Mouse (Mus musculus): ENCODE data around the gene Gm11444. TPM values are rescaled to one million over a fixed set of nuclear protein-coding genes. Genes with fewer than 3 reads are reported as not detected.

Gm11444 gene
- total RNA-seq (2021): not detected
- long read RNA-seq, experiment 1: 0 reads
- long read RNA-seq, experiment 2: 0 reads

DNA sequence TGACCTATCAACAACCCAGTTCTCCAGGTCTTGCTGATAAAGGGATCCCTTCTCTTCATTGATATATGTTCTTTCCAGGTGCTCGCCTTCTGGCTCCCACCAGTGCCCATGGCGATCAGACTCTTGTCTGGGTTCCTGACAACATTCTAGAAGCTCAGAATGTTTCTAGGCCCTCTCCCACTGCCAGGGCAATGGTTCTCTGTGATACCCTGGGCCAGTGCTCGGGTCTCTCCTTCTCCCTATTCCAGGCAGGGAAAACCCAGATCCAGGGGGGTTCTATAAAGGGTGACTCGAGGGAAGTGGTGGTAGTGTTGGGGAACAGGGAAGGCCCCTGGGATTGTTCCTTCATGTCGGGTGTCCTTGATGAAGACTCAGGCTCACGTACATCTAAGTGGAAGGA lies at the start of gene Gm11444:
Gm11444 (minus strand) TSS at position 101 of the 400 bp plus-strand sequence.
- H3K4me3 ChIP-seq: peak within 1 kb of the TSS; percentile 66
- intact Hi-C loops (cut with DNase I): no loop called here
- DNase-seq: no peak
- H3K27ac ChIP-seq: no peak within 1 kb of the TSS
- no peak for TF ChIP-seq CTCF (IDR thresholded peaks at IDR 0.05)

DNA sequence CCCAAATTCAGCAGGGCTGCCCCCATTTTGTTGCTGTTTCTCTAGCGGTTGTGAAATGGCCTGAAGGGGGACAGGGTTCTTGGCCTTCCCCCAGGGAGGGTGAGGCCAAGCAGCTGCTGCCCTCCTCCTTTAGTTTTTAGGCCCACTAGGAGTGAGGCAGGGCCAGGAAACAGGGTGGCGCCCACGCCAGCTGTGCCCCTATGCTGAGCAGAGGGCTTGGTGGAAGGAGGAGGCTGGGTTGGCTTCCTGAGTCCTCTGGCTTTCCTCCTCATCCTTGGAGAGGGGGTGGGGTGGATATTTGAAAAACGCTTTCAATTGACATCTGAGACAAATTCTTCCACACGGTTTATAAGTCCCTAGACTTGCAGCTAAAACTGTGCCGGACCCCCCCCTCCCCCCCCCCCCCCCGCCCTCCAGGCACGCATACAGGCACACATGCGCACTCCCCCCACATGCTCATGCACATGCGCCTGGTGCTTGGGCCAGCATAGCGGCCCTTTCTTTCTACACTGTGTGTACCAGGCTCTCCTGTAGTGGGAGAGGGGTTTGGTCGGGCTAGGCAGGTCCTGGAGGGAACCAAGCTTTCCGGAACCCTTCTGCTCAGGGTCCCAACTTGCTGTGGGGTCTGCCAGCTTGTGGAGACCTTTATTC lies 46.3 kb upstream of the Gm11444 start:
- intact Hi-C loops (cut with DNase I): no loop called here
- Histone ChIP-seq H3K27ac (0 out of 2 replicates have a peak overlapping the region, but pooled peaks have one; percentile 24), H3K4me3 (peak overlapping the region; percentile 68)
- no peak for DNase-seq
- TF ChIP-seq CTCF (IDR thresholded peaks at IDR 0.05): no peak

- TF ChIP-seq CTCF (IDR thresholded peaks at IDR 0.05): no peak
- peak; percentile 48 for DNase-seq
- H3K4me3 ChIP-seq: peak overlapping the region; percentile 68
- intact Hi-C loops (cut with DNase I): no loop called here
- H3K27ac ChIP-seq: peak overlapping the region; percentile 16; the same call in 1 of the 2 replicates
Observed at GRCm38 (mm10) chr11:85894731-85895545, 44.8 kb upstream of the Gm11444 start.

- no peak for TF ChIP-seq CTCF (IDR thresholded peaks at IDR 0.05)
- intact Hi-C loops (cut with DNase I): no loop called here
- no peak overlapping the region for H3K27ac ChIP-seq
- no peak overlapping the region for H3K4me3 ChIP-seq
- DNase-seq: no peak
Observed at GRCm38 (mm10) chr11:85894136-85894530, 44.0 kb upstream of the Gm11444 start.

DNA sequence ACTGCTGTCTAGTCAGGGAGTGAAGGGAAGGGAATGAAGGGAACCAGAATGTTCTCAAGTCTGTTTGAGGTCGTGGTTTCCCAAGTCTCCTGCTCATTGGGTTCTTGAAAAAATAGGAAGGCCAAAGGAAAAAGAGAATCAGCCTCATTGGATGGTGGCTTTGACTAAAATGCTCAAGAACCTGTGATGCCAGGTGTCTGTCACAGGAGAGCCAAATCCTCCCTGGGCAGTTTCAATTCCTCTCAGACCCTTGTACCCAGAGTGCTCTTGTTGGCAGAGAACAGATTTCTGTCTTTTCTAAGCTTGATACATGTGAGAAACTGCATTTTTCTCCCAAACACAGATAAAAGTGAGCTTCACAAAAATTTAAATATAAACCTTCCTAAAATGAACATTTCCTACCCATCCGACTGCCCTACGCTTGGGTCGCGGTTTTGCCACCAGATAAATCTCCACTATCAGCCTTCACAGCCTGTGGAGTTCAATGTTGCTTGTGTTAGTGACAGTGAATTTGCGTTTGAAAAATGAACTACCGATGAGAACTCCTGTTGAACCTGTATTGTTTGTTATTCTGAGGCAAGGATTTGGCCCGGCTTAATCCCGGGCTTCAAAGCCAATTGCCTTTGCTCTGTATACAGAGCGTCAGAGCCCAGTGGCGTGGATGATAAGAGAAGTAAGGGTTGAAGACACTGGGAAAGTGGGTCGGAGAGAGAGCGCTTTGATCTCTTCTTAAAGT lies 43.4 kb upstream of the Gm11444 start:
- H3K4me3 ChIP-seq: no peak overlapping the region
- DNase-seq: no peak
- no peak for TF ChIP-seq CTCF (IDR thresholded peaks at IDR 0.05)
- intact Hi-C loops (cut with DNase I): no loop called here
- no peak overlapping the region for H3K27ac ChIP-seq

DNA sequence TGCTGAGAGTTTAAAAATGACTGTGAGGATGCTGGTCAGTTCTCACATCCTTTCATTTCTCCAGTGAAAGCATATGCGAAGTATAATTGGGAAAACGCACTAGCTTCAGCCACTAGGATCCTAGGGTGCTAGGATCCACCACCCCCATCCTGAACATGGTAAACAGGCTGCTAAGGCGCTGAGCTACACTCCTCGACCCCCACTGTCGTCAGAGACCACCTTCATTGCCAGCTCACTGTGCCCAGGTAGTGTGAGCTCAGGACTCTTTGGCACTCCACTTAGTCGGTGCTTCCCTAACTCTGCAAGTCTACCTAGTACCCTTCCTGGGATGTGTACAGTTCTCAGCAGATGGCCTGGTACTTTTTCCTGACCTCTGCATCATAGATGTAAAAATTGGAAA lies 42.6 kb upstream of the Gm11444 start:
- no peak overlapping the region for H3K4me3 ChIP-seq
- TF ChIP-seq CTCF (IDR thresholded peaks at IDR 0.05): no peak
- DNase-seq: no peak
- no peak overlapping the region for H3K27ac ChIP-seq
- intact Hi-C loops (cut with DNase I): no loop called here

DNA sequence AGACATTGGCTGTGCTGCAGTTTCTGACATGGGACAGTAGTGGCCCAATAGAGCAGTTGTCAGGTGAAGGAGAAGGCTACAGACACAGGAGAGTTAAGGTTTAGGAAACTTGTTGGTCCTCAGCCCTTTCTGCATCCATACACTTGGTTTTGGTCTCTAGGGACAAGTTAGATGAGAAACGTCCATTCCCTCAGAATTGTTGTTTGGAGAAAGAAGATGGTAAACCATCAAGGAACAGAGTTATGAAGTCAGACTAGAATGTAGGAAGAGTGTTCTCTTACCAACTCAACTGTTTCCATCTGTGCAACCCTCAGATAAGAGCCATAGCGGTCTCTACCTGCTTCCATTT lies 41.5 kb upstream of the Gm11444 start:
- Histone ChIP-seq H3K27ac (no peak overlapping the region), H3K4me3 (no peak overlapping the region)
- no peak for DNase-seq
- no peak for TF ChIP-seq CTCF (IDR thresholded peaks at IDR 0.05)
- intact Hi-C loops (cut with DNase I): no loop called here

DNA sequence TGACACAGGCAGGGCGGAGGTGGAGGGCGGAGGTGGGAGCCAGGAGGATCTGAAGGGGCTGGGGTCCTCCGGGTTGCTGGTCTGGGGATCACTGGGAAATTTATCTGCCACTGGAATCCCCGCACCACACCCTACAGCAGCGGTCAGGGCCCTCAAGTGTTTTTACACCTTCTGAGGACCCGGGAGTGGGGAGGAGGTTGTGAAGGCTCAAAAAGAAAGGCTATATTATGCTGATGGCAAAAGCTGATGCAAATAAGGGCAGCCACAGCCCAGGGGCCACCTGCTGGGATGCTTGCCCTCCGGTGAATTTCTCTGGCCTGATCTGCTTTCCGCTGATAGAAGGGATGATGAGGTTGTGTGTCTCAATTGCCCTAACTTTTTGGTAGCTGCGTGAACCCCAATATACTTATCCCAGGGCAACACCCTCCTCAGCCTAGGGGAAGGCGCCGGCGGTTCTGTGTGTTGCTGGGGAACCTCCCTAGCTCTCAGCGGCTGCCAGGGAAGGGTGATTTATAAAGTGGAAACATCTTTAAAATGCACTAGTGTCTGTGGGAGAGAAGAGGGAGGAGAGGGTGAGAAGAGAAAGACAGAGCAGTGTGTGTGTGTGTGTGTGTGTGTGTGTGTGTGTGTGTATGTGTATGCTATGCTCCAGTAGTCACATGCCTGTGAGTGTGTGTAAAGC lies 41.0 kb upstream of the Gm11444 start:
- no peak for TF ChIP-seq CTCF (IDR thresholded peaks at IDR 0.05)
- intact Hi-C loops (cut with DNase I): no loop called here
- H3K4me3 ChIP-seq: no peak overlapping the region
- no peak overlapping the region for H3K27ac ChIP-seq
- no peak for DNase-seq

GRCm38 (mm10) chr11:85890563-85890845 lies 40.4 kb upstream of the Gm11444 start:
- no peak for DNase-seq
- Histone ChIP-seq H3K27ac (no peak overlapping the region), H3K4me3 (no peak overlapping the region)
- intact Hi-C loops (cut with DNase I): no loop called here
- TF ChIP-seq CTCF (IDR thresholded peaks at IDR 0.05): no peak

- no peak for TF ChIP-seq CTCF (IDR thresholded peaks at IDR 0.05)
Observed at GRCm38 (mm10) chr11:85889730-85890562, 39.8 kb upstream of the Gm11444 start.

GRCm38 (mm10) chr11:85889056-85889729 lies 39.1 kb upstream of the Gm11444 start:
- no peak overlapping the region for H3K27ac ChIP-seq
- no peak overlapping the region for H3K4me3 ChIP-seq
- intact Hi-C loops (cut with DNase I): no loop called here
- TF ChIP-seq CTCF (IDR thresholded peaks at IDR 0.05): no peak
- no peak for DNase-seq

More at GRCm38 (mm10) chr11:85889730-85890562, 39.8 kb upstream of the Gm11444 start:
- Histone ChIP-seq H3K4me3 (no peak overlapping the region), H3K27ac (no peak overlapping the region)
- intact Hi-C loops (cut with DNase I): no loop called here
- DNase-seq: no peak
